Mouse (Mus musculus): Measurements from ENCODE around the gene Rbm4. TPM values are rescaled to one million over a fixed set of nuclear protein-coding genes. Genes with fewer than 3 reads are reported as not detected.

Gene Rbm4
- 44.2 TPM for polyA plus RNA-seq (2017; shearing (Covaris generic))

DNA sequence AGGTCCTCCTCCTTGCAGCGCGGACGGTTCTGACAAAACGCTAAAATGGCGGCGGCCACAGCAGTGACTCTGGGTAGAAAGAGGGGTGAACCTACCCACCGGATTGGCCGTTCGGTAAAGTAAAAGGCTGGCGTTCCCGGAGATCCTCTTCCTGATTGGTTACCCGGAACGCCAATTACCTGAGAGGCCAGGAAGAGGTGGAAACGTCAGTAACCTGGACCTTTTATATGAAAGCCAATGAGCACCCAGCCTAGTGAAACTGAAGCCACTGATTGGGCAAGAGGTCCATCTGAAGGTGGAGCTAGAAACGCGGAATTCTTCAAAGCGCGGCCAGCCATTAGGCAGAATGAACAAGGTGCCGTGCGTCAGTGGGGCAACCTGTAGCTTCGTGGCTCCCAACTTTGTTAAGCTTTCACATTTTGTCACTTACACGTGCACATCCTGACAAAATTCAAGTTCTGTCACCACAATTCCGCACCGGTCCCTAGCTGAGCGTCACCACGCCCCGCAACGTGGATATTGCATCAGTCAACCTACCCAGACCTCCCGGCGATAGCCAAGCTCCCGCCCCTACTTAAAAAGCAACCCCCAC, at the start of gene Rbm4:
Gene Rbm4 (minus strand): TSS at position 71 of the 592 bp plus-strand sequence.

GRCm38 (mm10) chr19:4839149-4839548, 45.4 kb upstream of the Rbm4 start, which contains the start of the genes Ccs and Ccdc87:
Ccs (minus strand) TSS chr19:4839332.
Ccdc87 (plus strand) TSS chr19:4839366.

DNA sequence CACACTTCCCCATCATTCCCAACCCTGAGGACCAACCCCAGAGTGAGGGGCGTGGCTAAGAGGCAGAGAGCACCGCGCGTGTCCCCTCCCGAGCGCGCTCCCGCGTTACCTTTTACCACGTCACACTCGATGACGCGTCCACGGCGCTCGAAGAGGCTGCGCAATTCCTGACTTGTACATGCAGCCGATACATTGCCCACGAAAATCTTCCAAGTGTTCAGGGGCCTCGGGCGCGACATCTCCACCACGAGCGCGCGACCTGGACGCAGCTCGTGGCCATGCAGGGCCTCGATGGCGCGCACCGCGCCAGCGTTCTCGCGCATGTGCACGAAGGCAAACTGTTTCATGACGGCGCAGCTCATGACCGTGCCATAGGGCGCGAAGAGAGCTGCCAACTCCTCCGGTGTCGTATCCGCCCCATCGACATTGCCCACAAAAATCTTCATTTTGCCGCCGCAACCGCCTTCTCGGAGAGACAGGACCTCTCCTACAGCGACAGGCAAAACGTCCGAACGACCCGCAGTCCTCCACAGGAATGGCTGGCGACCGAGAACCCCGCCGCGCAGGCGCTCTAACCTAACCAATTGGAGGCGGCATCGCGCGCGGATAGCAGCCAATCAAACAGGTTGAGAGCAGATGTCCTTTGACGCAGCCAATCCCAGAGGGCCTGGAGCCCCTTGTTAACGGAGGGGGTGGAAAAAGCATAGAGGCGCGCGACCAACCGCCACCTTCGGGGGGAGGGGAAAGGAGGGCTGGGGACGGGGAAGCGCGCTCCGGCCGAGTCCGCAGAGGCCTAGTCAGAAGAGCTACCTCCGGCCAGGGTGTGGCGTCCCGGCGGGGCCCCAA, 17.6 kb upstream of the Rbm4 start, which contains the start of the genes Gm21992 and Rbm14:
Gene Gm21992 (minus strand): TSS at position 550 of the 846 bp plus-strand sequence.
Gene Rbm14 (minus strand): TSS at position 572 of the 846 bp plus-strand sequence.

DNA sequence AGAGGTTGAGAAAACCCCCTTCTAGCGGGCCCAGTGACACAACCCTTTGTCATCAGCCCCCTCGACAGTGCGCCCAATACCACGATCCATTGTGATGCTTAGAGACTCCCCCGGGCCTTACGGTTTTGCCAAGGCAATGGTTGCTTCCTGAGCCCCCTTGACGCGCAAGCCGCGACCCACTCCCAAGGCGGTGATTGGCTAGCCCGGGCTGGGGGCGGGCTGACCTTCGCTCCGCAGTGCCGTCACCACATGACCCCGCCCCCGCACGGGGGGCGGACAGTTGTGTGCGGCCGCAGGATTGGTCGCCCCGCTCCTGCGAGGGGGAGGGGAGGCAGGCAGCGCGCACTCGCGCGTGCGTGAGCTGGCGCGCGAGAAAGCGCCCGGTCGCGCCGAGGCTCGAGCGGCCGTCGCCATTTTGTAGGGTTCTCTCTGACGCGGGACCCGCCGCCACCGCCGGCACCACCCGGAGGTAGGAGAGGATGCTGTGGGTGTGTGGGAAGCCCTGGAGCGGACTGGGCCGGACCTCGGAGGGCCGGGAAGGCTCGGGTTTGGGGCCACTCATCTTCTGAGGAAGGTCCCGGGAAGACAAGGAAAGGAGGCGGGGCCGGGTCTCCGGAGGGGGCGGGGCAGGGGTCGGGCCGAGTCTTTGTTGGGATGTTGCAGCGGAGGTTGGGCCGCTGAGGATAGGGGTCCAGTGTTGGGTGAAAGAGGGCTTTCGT, 37.3 kb downstream of the Rbm4 start, which contains the start of gene Rbm4b:
Gene Rbm4b (plus strand): TSS at position 305 of the 719 bp plus-strand sequence.

Other genes starting within 250 kb of the Rbm4 start
- gene Lrfn4, start 178.2 kb downstream of the Rbm4 start, polyA plus RNA-seq (2017; shearing (Covaris generic)) = 0.69 TPM
- 78.0 TPM for gene Rce1, start 168.3 kb downstream of the Rbm4 start, polyA plus RNA-seq (2017; shearing (Covaris generic))
- 0.23 TPM for gene Gm960, start 95.2 kb downstream of the Rbm4 start, polyA plus RNA-seq (2017; shearing (Covaris generic))
- gene Sptbn2, start 82.7 kb downstream of the Rbm4 start, polyA plus RNA-seq (2017; shearing (Covaris generic)) = 0.72 TPM
- 77.1 TPM for gene Rbm4b, start 37.4 kb downstream of the Rbm4 start, polyA plus RNA-seq (2017; shearing (Covaris generic))
- 28.2 TPM for gene Gm21992, start 17.7 kb upstream of the Rbm4 start, polyA plus RNA-seq (2017; shearing (Covaris generic))
- gene Rbm14, start 17.7 kb upstream of the Rbm4 start, polyA plus RNA-seq (2017; shearing (Covaris generic)) = 76.3 TPM
- gene Ccs, start 45.4 kb upstream of the Rbm4 start, polyA plus RNA-seq (2017; shearing (Covaris generic)) = 28.8 TPM
- not detected for gene Ccdc87, start 45.5 kb upstream of the Rbm4 start, polyA plus RNA-seq (2017; shearing (Covaris generic))
- 2.1 TPM for gene Ctsf, start 61.2 kb upstream of the Rbm4 start, polyA plus RNA-seq (2017; shearing (Covaris generic))
- gene Actn3, start 84.0 kb upstream of the Rbm4 start, polyA plus RNA-seq (2017; shearing (Covaris generic)) = not detected
- 4.4 TPM for gene Zdhhc24, start 84.8 kb upstream of the Rbm4 start, polyA plus RNA-seq (2017; shearing (Covaris generic))
- gene Bbs1, start 112.7 kb upstream of the Rbm4 start, polyA plus RNA-seq (2017; shearing (Covaris generic)) = 0.41 TPM
- gene Dpp3, start 134.4 kb upstream of the Rbm4 start, polyA plus RNA-seq (2017; shearing (Covaris generic)) = 57.2 TPM
- not detected for gene Peli3, start 149.2 kb upstream of the Rbm4 start, polyA plus RNA-seq (2017; shearing (Covaris generic))
- 37.5 TPM for gene Mrpl11, start 168.2 kb upstream of the Rbm4 start, polyA plus RNA-seq (2017; shearing (Covaris generic))
- gene Npas4, start 196.4 kb upstream of the Rbm4 start, polyA plus RNA-seq (2017; shearing (Covaris generic)) = not detected
- gene Slc29a2, start 230.0 kb upstream of the Rbm4 start, polyA plus RNA-seq (2017; shearing (Covaris generic)) = 3.6 TPM
- gene B4gat1, start 244.9 kb upstream of the Rbm4 start, polyA plus RNA-seq (2017; shearing (Covaris generic)) = 1.8 TPM
- 0.62 TPM for gene AC124502.3, start 245.0 kb upstream of the Rbm4 start, polyA plus RNA-seq (2017; shearing (Covaris generic))
- 102 TPM for gene Brms1, start 247.5 kb upstream of the Rbm4 start, polyA plus RNA-seq (2017; shearing (Covaris generic))